Comparison of ENCODE assay signal across 12 mouse cellular contexts in genomic region chr16:28350624-28351023, GRCm38 (mm10).
"Had no signal": no experiment of that assay in that cellular context is flagged by ENCODE, and none has a peak within 500 bp of the region (broad histone marks: within the 10 kb centered on the region; RNA-seq: fewer than 3 reads in every experiment).

No protein-coding gene starts in this region.

- H3K27me3 ChIP-seq: kidney, embryonic 15.5 days; limb, embryonic 15.5 days; liver, embryonic 12.5 days; midbrain, embryonic 12.5 days; neural tube, embryonic 13.5 days had no signal

- H3K9ac ChIP-seq: kidney, embryonic 15.5 days; limb, embryonic 15.5 days; liver, embryonic 12.5 days; midbrain, embryonic 12.5 days; neural tube, embryonic 13.5 days had no signal

- DNase-seq: kidney, adult 2 months; kidney, postnatal 14 days; lung, postnatal 14 days; retina, postnatal 1 day; right cerebral cortex, postnatal 14 days; thymus, postnatal 4 days had no signal

- H3K36me3 ChIP-seq: kidney, embryonic 15.5 days; limb, embryonic 15.5 days; liver, embryonic 12.5 days; midbrain, embryonic 12.5 days; neural tube, embryonic 13.5 days had no signal

- H3K4me2 ChIP-seq: kidney, embryonic 15.5 days; limb, embryonic 15.5 days; liver, embryonic 12.5 days; midbrain, embryonic 12.5 days; neural tube, embryonic 13.5 days had no signal

- H3K9me3 ChIP-seq: kidney, embryonic 15.5 days; limb, embryonic 15.5 days; liver, embryonic 12.5 days; midbrain, embryonic 12.5 days; neural tube, embryonic 13.5 days had no signal

- ATAC-seq: liver, embryonic 12.5 days; midbrain, embryonic 16.5 days had no signal

- H3K4me3 ChIP-seq: kidney, embryonic 15.5 days; limb, embryonic 15.5 days; liver, embryonic 12.5 days; midbrain, embryonic 12.5 days; neural tube, embryonic 13.5 days had no signal

- H3K4me1 ChIP-seq: kidney, embryonic 15.5 days; limb, embryonic 15.5 days; liver, embryonic 12.5 days; midbrain, embryonic 12.5 days; neural tube, embryonic 13.5 days had no signal

- H3K27ac ChIP-seq: kidney, embryonic 15.5 days; limb, embryonic 15.5 days; liver, embryonic 12.5 days; midbrain, embryonic 12.5 days; neural tube, embryonic 13.5 days had no signal
